Mouse (Mus musculus): Measurements from ENCODE around the gene Carmil1.

DNA sequence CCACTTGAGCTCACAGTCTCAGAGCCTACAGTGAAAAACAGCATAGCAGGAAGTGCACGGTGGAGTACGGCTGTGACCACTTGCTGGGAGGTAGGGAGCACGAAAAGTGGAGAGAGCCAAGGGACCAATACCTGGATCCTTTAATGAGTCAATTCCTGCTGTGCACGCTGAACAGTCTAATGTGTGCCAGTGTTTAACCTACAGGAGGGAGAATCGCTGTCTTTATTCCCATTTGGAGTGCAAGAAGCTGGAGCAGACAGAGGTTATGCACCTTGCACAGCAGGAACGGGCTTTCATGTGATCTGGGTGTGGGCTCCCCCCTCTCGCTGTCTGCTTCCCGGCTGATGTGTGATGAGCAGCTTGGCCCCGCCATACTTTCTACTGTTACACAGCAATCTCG lies 101.1 kb downstream of the Carmil1 start:
- TF ChIP-seq GATA1 (IDR thresholded peaks at IDR 0.05; ENCODE audit: low read length) (no peak), TAL1 (IDR thresholded peaks at IDR 0.05; ENCODE audit: low read length) (no peak)

Data from erythroblast, embryonic 14.5 days (primary cell).